Mouse (Mus musculus) right cerebral cortex, postnatal 4 days (tissue): ENCODE results near the gene Xrn1.
"Not testable (repeated sequence)": the region's sequence is repeated elsewhere in the genome, so short reads cannot be mapped to it uniquely, and the experiment has no call there.

Experiments used
- DNase-seq: peaks from one replicate; pipeline ENCODE4 v3.0.0-alpha.2; 2022

Xrn1 gene

DNA sequence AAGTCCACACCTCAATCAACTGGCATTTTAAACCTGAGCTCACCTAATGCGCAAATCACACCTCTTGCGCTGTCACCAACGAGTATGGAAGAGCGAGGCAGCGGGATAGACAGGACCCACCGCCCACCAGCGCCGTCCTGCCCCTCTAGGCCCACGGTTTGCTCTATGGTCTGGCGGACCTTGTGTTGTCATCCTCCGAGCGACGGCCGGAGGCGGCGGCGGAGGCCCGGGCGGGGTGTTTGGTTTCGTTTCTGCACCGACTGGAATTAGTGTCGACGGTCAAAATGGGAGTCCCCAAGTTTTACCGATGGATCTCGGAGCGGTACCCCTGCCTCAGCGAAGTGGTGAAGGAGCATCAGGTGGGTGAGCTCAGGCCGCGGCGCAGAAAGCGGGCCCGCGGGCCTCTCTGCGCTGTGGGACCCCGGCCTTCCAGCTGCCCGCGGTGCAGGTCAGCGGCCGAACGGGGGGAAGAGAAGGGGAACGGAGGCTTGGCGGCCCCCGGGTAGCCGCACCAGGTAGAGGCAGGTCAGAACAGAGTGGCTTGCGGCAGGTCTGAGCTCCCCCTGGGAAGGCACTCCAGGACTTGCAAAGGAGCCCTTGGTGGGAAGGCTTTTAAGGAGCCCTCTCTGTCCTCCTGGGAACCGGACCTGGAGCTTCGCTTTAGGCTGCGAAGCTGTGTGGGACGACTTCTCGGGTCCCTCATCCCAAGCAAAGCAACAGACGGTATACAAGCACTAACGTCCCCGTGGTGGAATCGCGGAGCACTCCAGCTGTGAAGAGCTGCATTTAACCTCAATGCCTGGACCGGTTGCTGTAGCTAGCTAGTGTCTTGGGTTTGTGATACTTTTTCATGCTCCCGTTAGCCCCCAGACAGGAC is at the start of gene Xrn1:
Xrn1 (plus strand) TSS at position 176 of the 877 bp plus-strand sequence.
- DNase-seq: peak; percentile 89

DNA sequence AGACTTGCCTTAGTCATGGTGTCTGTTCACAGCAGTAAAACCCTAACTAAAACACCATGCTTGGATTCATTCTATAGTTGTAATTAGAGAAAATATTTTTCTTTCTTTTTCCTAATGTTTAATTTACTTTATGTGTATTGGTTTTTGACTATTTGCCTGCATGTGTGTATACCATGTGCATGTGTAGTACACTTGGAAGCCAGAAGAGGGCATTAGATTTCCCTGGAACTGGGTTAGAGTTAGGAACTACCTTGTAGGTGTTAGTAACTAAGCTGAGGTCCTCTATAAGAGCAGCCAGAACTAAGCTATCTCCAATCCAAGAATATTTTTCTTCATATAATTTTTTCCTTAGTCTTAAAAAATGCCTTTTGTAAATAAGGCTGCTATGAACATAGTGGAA is 21.7 kb upstream of the Xrn1 start:
- no peak for DNase-seq

DNA sequence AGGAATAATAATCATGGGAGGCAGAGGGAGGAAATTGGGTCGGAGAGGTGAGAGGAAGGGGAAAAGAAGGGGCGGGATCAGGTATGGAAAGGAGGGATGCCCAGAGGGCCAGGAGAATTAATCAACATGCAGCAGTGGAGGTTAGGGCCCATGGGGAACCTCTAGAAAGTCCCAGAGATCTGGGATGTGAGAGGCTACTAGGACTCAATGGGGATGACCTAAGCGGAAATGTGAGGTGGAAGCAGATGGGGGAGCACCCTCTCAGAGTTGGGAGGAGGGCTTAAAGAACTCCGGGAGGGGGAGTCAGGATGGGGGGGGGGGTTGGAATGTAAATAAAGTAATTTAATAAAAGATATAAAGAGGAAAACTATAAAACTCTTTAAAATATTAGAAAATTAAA is 902 bp upstream of the Xrn1 start:
- no peak for DNase-seq

DNA sequence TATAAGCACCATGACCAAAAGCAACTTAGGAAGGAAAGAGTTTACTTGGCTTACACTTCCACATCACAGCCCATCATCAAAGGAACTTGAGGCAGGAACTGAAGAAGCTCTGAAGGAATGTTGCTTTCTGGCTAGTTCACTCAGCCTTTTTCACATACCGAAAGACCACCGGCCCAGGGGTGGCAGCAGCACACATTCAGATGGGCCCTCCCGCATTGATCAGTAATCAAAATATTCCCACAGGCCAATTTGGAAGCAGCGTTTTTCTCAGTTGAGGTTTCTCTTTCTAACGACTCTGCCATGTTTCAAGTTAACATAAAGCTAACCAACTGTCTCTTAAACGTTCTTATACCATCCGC is 355 bp upstream of the Xrn1 start:
- DNase-seq: peak; percentile 39

DNA sequence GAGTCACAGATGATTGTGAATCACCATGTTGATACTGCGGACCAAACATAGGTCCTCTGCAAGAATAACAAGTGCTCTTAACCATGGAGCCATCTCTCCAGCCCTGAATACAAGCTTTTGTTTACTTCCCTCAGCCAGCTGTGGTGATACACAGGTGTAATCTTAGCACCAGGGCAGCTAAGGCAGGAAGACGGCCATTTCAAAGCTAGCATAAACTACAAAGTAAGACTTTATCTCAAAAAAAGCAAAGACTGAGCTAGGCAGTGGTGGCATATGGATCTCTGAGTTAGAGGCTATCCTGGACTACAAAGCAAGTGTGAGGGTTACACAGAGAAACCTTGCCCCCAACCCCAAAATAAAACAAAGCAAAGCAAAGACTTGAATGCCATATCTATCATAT is 3.1 kb downstream of the Xrn1 start:
- no peak for DNase-seq

DNA sequence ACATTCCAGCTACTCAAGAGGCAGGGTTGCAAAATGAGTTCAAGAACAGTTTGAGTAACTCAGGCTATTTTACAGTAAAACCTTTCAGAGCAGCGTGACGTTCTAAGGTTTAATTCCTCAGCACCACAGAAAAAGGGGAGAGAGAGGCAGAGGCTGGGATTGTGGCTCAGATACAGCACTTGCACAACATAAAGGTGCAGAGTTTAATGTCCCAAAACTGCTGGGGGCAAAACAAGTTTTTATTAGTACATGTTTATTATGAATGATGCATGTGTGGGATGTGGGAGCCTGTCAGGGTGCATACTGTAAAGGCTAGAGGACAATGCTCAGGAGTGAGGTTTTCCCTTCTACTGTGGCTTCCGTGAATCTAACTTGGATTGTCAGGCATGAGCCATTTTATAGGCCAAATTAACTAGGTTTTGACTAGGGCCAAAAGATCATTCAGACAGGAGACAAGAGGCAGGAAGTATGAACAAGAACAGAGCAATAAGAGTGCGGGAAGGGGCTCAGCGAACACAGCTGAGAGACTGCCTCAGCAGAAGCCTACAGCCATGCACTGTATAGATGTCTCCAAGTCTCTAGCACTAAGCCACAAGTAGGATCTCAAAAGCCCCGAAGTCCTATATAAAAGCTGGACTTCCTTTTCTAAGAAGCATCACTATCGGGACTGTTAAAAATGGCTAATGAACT is 3.6 kb downstream of the Xrn1 start:
- DNase-seq: no peak

DNA sequence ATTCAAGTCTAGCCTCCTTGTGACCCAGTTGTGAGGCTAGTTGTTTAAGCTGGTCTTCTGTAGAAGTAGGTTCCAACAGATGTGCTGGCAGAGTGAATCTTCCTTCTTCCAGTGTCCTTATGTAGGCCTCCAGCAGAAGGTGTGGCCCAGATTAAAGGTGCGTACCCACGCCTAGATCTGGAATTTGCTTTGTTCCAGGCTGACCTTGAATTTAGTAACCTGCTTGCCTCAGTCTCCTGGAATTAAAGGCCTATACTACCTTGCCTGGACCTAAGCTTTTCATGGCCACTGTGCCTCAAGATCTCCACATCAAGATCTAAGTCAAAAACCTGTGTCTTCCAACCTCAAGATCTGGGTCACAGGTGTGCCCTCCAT is 4.2 kb downstream of the Xrn1 start:
- not testable (repeated sequence) for DNase-seq

DNA sequence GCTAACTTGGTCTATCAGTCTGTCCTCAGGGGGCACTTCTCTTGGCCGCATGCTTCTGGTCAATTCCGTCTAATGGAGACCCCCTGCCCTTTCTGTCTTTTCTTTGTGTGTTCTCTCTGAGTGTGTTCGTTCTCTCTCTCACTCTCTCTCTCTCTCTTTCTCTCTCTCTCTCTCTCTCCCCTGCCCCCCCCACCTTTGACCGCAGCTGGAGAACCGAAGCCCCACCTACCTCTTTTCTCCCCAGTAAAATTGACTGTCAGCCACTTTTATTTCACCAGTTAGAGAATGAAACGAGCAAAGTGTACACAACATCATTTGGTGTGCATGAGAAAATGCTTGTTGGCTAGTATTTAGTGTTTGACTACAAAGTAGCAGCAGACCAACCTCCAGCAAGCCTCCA is 4.7 kb downstream of the Xrn1 start:
- no peak for DNase-seq

DNA sequence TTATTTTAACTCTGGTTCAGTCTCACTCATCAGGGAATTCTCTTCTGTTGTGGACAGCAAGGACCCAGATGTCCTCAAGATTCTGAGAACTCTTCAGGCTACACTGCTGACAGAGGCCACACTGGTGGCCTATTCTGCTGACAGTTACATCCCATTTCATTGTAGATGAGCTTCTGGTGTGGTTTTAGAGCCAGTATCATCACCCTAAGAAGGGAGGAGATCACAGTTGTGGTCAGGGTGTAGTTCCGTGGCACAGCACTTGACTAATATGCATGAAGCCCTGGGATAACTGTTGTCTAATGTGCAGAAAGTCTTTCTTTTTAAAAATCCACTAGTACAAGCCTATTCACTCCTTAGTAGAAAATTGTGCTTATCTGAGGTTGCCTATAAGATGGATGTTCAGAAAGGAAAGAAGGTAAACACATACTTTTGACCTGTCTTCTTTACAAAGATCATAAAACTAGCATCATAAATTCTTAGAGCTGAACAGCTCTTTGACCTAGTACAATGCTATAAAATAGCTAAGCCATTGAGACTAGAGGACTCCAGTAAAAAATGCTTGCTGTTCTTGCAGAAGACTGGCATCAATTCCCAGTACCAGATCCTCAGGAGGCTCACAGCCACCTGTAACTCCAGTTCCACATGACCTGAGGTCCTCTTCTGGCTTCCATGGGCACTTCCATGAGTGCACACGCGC is 5.3 kb downstream of the Xrn1 start:
- DNase-seq: no peak

DNA sequence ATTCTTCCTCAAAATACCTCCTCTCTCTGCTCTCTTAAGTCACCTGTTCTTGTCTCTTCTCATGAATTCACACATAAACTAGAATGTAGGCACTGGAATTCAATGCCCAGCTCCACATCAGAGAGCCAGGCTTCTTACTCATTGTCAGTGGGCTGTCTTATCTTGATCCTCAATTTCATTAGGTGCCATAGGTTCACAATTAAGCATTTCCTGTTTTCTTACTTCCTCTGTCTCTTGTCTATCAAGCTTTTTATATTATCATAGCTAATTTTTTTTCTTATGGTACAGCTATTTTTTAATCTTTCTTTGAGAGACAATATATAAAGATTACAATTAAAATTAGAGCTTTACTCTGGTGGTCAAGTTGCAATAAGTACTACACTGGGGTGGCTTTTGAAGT is 6.5 kb downstream of the Xrn1 start:
- DNase-seq: no peak

DNA sequence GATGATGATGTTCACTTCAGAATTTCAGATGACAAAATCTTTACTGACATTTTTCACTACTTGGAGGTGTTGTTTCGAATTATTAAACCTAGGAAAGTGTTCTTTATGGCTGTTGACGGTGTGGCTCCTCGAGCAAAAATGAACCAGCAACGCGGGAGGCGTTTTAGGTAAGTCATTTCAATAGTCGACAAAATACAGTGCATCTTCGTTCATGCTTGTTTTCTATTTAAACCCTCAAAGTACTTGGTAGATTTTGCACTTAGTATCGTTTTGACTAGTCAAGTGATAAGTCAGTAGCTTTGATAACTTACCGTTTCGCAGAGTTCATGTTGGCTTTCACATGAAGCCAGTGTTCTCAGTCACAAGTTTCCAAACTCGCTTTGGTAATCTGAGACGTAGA is 9.5 kb downstream of the Xrn1 start:
- DNase-seq: no peak

DNA sequence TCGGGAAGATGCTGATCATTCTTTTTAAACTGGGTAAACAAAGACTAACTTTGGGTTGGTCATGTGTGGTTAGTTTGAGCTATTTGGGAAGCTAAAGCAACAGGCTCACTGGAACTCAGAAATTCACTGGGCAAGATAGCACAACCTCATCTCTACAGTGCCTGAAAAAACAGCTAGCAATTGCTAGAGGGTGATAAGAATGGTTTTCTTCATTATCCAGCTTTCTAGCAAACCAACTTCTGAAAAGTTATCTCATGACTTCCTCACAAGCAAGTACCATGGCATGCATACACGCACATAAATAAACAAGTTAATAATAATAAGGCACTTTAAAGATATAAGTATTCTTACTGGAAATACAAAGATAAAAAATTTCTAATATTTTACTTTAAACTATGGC is 23.7 kb downstream of the Xrn1 start:
- no peak for DNase-seq

DNA sequence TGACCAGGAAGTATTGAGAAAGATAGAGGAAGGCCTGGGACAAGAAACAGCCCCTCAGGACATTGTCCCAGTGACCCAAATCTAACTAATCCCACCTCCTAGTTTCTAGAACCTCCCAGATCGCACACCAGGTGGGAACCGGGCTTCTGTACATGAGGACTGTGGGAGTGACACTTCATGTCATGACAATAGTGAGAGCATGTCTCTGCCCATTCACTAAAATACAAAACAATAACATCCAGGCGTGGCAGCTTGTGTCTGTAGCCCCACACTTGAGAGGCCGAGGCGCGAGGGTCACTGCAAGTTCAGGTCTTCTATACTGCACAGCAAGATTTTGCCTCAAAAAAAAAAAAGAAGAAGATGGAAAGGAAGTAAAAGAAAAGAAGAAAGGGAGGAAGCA is 25.3 kb downstream of the Xrn1 start:
- DNase-seq: no peak

DNA sequence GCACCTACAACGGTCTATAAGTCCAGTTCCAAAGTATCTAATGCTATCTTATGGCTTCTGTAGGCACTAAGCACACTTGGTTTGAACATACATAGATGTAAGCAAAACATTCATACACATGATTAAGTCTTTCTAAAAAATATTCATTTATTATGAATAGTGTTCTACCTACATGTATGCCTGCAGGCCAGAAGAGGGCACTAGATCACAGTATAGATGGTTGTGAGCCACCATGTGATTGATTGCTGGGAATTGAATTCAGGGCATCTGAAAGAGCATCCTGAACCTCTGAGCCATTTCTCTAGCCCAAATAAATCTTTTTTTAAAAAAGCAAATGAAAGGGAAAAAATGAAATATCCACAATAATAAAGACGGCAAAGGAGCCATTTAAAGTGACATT is 37.7 kb downstream of the Xrn1 start:
- DNase-seq: no peak

DNA sequence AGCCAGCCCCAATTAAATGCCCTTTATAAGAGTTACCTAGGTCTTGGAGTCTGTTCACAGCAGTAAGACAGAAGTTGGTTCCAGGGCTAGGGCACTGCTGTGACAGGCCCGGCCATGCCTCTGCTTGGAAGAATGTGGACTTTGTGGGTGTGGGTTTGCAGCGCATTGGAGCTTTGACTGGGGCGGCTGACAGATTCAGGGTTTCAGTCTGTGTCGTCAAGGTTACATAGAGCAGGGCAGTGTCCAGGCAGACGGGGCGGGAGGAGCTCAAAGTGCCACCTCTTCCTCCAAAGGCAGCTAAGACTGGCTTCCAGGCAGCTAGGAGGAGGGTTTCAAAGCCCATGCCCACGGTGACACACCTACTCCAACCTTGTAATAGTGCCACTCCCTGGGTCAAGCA is 49.9 kb downstream of the Xrn1 start:
- no peak for DNase-seq

DNA sequence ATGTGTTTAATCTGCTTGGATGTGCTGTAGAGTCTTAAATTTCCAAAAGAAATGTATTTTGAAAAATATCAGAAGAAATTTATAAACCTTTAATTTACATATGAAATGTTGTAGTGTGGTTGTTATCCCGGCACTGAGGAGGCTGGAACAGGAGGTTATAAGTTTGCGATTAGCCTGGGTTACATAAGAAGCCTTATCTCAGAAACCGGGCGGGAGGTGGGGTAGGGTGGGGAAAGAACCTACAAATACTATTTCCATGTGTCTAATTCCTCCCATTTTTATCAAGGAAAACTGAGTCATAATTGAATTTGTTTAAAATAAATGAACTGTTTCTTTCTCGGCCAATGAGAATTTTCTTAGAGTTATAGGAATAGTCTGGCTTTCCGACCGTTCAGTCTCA is 56.1 kb downstream of the Xrn1 start:
- no peak for DNase-seq

DNA sequence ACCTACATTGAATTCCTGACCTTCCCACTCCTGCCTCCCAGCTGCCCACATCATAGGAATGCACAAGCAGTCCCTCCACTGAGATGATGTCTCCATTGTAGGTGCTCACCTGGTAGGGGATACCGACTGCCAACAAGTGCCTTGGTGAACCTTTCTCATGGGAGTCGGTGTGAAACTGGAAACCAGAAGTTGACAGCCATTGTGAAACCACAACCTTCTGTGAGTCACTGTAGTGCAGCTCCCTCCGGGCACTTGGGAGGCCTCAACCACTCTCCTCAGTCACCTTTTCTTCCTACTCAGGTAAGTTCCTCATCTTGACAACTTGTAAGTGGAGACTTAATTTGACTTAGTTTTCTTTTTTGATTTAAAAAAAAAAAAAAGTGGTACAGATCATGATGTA is 69.4 kb downstream of the Xrn1 start:
- DNase-seq: no peak

DNA sequence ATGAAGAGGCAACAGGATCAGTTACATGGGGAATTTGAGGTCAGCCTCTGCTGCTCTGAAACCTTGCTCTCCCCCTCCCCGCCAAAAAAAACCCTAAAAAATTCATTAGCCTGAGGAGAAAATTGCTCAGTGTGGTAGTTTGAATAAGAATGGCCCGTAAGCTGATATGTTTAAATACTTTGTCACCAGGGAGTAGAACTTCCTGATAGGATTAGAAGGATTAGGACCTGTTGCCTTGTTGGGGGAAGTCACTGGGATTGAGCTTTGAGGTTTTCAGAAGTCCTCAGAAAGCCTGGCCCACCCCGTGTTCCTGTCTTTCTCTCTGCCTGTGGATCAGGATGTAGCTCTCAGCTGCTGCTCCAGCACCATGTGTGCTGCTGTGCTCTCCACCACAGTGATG is 73.4 kb downstream of the Xrn1 start:
- no peak for DNase-seq

DNA sequence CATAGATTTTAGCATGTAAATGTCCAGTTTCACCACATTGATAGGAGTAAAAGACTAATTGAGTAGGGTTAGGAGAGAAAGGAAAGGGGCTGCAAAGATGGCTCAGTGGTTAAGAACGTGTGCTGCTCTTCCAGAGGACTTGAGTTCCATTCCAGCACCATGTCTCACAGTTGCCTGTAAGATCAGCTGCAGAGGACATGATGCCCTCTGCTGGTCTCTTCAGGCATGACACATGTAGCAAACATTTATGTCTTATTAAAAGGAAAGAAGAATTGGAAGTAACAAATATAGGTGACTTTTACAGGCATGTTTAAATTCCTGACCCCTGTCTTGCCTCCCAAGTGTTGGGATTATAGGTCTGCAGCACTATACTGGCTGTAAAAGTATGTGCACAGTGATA is 74.3 kb downstream of the Xrn1 start:
- peak; percentile 30 for DNase-seq

DNA sequence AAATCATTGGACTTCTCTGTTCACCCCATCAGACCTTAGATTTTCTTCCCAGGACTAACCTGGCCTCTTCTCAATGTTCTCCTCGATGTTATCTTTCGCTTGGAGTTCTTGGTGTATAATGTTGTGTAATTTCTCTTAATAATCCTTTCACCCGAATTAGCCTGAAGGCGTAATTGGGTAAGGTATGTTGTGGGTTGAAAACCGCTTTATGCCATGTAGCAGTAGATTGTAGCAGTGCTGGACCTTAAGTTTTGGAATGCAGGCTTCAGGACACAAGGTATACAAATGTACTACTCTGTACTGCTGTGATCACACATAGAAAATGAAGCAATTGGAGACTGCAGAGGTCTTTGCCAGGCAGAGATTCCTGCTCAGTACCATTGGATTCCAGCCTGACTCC is 75.3 kb downstream of the Xrn1 start:
- no peak for DNase-seq

DNA sequence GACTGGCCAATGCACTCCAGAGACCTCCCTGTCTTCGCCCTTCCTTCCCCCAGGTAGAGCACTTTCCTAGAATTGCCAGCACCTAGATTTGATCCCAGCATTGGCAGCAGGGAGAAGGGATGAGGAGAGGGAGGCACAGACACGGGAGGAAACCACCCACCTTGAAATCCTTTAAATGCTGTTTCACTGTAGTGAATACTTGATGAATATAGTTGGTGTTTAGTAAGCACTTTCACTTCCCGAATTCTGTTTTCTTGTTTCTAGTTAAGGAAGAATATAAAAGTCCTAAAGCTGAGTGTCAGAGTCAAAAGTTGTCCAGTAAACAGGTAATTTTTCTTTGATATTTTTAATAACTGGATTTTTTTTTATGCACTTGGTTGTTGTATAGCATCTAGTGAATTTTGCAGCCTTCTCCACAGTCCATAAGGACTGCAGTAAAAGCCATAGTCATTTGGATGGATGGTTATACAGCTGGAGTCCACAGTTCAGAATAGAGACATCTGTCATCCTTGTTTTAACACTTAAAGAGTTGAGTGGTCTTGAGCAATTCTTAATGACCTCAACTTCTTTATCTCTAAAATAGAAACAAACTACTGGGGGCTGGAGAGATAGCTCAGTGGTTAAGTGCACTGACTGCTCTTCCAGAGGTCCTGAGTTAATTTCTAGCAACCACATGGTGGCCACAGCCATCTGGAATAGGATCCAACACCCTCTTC is 81.0 kb downstream of the Xrn1 start:
- DNase-seq: no peak

DNA sequence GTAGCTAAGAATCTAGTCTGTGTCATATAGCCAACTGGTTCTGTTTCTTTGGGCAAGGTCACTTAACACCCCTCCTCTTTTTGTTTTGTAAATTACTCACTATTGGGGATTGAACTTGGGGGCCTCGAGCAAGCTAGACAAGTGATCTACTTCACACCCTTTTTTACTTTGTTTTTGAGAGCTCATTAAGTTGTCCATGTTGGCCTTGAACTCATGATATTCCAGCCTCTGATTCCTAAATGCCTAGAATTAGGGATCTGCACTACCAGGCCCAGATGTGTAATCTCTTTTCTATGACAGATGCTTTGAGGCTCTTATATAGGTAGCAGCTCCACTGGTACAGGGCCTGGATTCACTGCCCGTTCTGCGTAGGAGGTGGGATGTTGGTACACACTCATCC is 89.7 kb downstream of the Xrn1 start:
- DNase-seq: no peak

DNA sequence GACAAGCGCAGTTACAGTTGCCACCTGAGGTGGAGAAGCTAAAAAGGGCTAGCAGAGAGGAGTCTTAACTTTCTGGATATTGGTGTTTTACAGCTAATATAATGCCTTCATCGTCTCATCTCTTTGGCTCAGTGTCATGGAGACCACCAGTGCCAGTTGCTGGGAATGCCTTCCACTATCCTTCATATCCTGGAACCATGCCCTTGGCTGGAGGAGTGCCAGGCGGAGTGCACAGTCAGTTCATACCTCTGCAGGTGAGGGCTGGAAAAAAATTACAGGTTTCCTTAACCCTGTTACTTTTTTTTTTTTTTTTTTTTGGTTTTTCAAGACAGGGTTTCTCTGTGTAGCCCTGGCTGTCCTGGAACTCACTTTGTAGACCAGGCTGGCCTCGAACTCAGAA is 96.9 kb downstream of the Xrn1 start:
- peak; percentile 16 for DNase-seq

DNA sequence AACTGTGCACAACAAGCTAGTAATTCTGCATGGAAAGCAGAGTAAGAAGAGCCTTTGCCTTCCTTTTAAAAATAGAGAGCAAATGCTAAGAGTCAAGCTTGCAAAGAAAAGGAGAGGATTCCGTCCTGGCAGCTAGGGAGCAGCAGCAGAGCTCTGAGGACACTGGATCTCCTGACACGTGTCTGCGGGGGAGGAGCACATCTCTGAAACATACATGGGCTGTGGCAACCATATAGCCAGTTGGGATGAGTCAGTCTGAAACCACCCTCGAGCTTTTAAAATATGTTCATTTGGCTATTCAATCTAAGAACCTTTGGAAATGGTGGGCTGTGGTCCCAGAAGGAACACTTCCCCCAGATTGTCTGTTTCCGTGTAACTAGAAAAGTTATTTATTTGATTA is 100.3 kb downstream of the Xrn1 start:
- DNase-seq: no peak
